Mouse (Mus musculus) liver, embryonic 18 days (tissue): ENCODE measurements around the gene Zscan4c. TPM values are rescaled to one million over a fixed set of nuclear protein-coding genes. Genes with fewer than 3 reads are reported as not detected.

Experiments
- polyA plus RNA-seq: library from polyadenylated mRNA; depleted of rRNA; stranded (reverse); fragments of >200 nt; gene quantifications from 2 replicates; pipeline ENCODE4 v1.2.3, GENCODE M21; 2012; rRNA removed

Gene Zscan4c
- not detected in 2 replicates for polyA plus RNA-seq

DNA sequence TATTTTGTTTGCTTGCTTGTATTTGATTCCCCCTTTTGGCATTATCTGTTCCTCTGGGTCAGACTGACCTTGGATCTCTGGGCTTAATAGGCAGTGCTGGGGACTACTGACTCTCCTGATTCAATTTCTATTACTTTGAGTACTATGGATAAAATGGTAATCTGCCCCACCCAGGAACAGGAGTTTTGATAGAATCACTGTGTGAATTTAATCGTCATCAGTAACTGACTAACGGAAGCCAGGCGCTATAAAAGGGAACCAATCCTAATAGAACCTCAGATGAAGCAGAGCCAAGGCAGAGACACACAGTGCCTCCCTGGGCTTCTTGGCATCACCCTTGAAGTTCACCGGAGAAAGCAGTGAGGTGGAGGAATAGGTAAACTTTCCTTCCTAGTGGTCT, at the start of gene Zscan4c:
Gene Zscan4c (plus strand): TSS at position 301 of the 400 bp plus-strand sequence.

Other genes starting within 250 kb of the Zscan4c start
- not detected in 2 replicates for gene Zscan4b, start 100.7 kb upstream of the Zscan4c start, polyA plus RNA-seq
- gene Zscan4-ps1, start 63.9 kb downstream of the Zscan4c start, polyA plus RNA-seq = not detected in 2 replicates
- not detected in 2 replicates for gene Zscan4d, start 160.4 kb downstream of the Zscan4c start, polyA plus RNA-seq